In genomic region chr8:10224305-10224971, GRCm38 (mm10) we compare ENCODE assay signal across 13 mouse cellular contexts.
DNase-seq lines count a peak whose midpoint lies in the region; ATAC-seq and TF ChIP-seq lines count a peak whose summit lies in the region.
"Had no signal": no experiment of that assay in that cellular context is flagged by ENCODE, and none has a peak within 500 bp of the region (broad histone marks: within the 10 kb centered on the region; RNA-seq: fewer than 3 reads in every experiment).

No protein-coding gene starts in this region.

- H3K9me3 ChIP-seq in kidney, embryonic 16.5 days (ENCODE audit: low read length), result no peaks in the 10 kb centered on the region
- no peaks in the 10 kb centered on the region for H3K9me3 ChIP-seq in forebrain, embryonic 15.5 days
- no peaks in the 10 kb centered on the region for H3K9me3 ChIP-seq in midbrain, embryonic 13.5 days

- no peak for TF ChIP-seq POLR2A in brain, embryonic 14.5 days (IDR thresholded peaks at IDR 0.05; ENCODE audit: borderline replicate concordance, extremely low read depth, insufficient read depth, insufficient read length, poor library complexity, severe bottlenecking)

- TF ChIP-seq CTCF in brain, embryonic 14.5 days (IDR thresholded peaks at IDR 0.05; ENCODE audit: borderline replicate concordance, extremely low read depth, insufficient read depth, insufficient read length), result no peak

- H3K27ac ChIP-seq in kidney, embryonic 16.5 days (ENCODE audit: low read length), result peak overlapping the region; percentile 35
- H3K27ac ChIP-seq in forebrain, embryonic 15.5 days (replicated peaks), result peak overlapping the region; percentile 57
- peak overlapping the region; percentile 51 for H3K27ac ChIP-seq in midbrain, embryonic 13.5 days

- H3K27me3 ChIP-seq in kidney, embryonic 16.5 days (ENCODE audit: insufficient read depth, low read length), result no peaks in the 10 kb centered on the region
- no peaks in the 10 kb centered on the region for H3K27me3 ChIP-seq in forebrain, embryonic 15.5 days
- no peaks in the 10 kb centered on the region for H3K27me3 ChIP-seq in midbrain, embryonic 13.5 days

- peaks cover 10% of the 10 kb centered on the region; the same call in 1 of the 2 replicates for H3K4me1 ChIP-seq in kidney, embryonic 16.5 days (ENCODE audit: insufficient read depth, low read length)
- H3K4me1 ChIP-seq in forebrain, embryonic 15.5 days, result peaks cover 20% of the 10 kb centered on the region
- H3K4me1 ChIP-seq in midbrain, embryonic 13.5 days (replicated peaks), result peaks cover 22% of the 10 kb centered on the region

- 54% methylated on average over 10 of the region's 10 CpGs for WGBS in kidney, embryonic 16.5 days
- 28% methylated on average over 10 of the region's 10 CpGs for WGBS in forebrain, embryonic 15.5 days
- WGBS in midbrain, embryonic 13.5 days, result 36% methylated on average over 10 of the region's 10 CpGs

- ATAC-seq in kidney, embryonic 16.5 days (ENCODE audit: low FRiP score, low TSS enrichment), result no peak
- peak; percentile 85 for ATAC-seq in forebrain, embryonic 15.5 days (replicated peaks)
- ATAC-seq in midbrain, embryonic 13.5 days, result peak; percentile 86; the same call in 1 of the 2 replicates
- ATAC-seq: lung, postnatal 0 days had no signal

- DNase-seq in kidney, adult 18-20 months, result no peak
- DNase-seq in brain, embryonic 14.5 days (ENCODE audit: low read depth), result peak; percentile 91
- no peak for DNase-seq in layer of hippocampus, postnatal 14 days (ENCODE audit: low spot score in 2 of 2)
- no peak for DNase-seq in thymus, postnatal 0 days (ENCODE audit: low spot score)
- no peak for DNase-seq in thymus, postnatal 36 days
- DNase-seq: gastrocnemius, postnatal 25 days; heart, postnatal 36 days; kidney, postnatal 4 days; thymus, adult 18-20 months had no signal

- no peak overlapping the region for H3K9ac ChIP-seq in kidney, embryonic 16.5 days (replicated peaks; ENCODE audit: low read length)
- no peak overlapping the region for H3K9ac ChIP-seq in forebrain, embryonic 15.5 days (replicated peaks)
- no peak overlapping the region for H3K9ac ChIP-seq in midbrain, embryonic 13.5 days (replicated peaks)

- H3K4me3 ChIP-seq in kidney, embryonic 16.5 days (ENCODE audit: low read length), result no peak overlapping the region
- H3K4me3 ChIP-seq in forebrain, embryonic 15.5 days, result no peak overlapping the region
- no peak overlapping the region for H3K4me3 ChIP-seq in midbrain, embryonic 13.5 days (replicated peaks)

- no peak overlapping the region for H3K4me2 ChIP-seq in kidney, embryonic 16.5 days (replicated peaks; ENCODE audit: low read depth, low read length)
- peak overlapping the region; percentile 11 for H3K4me2 ChIP-seq in forebrain, embryonic 15.5 days (replicated peaks)
- peak overlapping the region; percentile 7; the same call in 1 of the 2 replicates for H3K4me2 ChIP-seq in midbrain, embryonic 13.5 days (replicated peaks)

- H3K36me3 ChIP-seq in kidney, embryonic 16.5 days (ENCODE audit: insufficient read depth, low read length), result no peaks in the 10 kb centered on the region
- no peaks in the 10 kb centered on the region for H3K36me3 ChIP-seq in forebrain, embryonic 15.5 days
- no peaks in the 10 kb centered on the region for H3K36me3 ChIP-seq in midbrain, embryonic 13.5 days
